Mouse (Mus musculus) intestine, embryonic 14.5 days (tissue): ENCODE measurements around the gene Dph3. TPM values are rescaled to one million over a fixed set of nuclear protein-coding genes. Genes with fewer than 3 reads are reported as not detected.
"Not testable (repeated sequence)": the region's sequence is repeated elsewhere in the genome, so short reads cannot be mapped to it uniquely, and the experiment has no call there.

ENCODE experiments used
- ATAC-seq: fragments of 200-750 bp; cut with Nextera tagmentation; replicated peaks from 2 replicates; pipeline ENCODE4 v1.8.0; 2017; ENCODE audit warnings: low read depth, moderate number of reproducible peaks, moderate TSS enrichment, moderate library complexity; ENCODE audit not compliant: low FRiP score, low TSS enrichment
- DNase-seq: peaks from one replicate; pipeline ENCODE4 v3.0.0-alpha.2; 2018; ENCODE audit warnings: low spot score
- H3K27ac ChIP-seq: fragments of 300-500 bp; sonication (generic); 2 replicates; pipeline ENCODE4 v1.5.1; 2014; ENCODE audit warnings: low read depth, mild to moderate bottlenecking, control low read depth
- H3K27me3 ChIP-seq: fragments of 300-500 bp; sonication (generic); replicated peaks from 2 replicates; pipeline ENCODE4 v1.6.1; 2014; ENCODE audit warnings: low read length, control low read depth; ENCODE audit not compliant: control insufficient read depth, insufficient read depth
- H3K36me3 ChIP-seq: fragments of 300-500 bp; sonication (generic); 2 replicates; pipeline ENCODE4 v1.6.1; 2014; ENCODE audit warnings: low read length, control low read depth; ENCODE audit not compliant: control insufficient read depth, insufficient read depth
- H3K4me1 ChIP-seq: fragments of 300-500 bp; sonication (generic); replicated peaks from 2 replicates; pipeline ENCODE4 v1.6.1; 2014; ENCODE audit warnings: low read length, control low read depth, mixed read lengths; ENCODE audit not compliant: control insufficient read depth, insufficient read depth
- H3K4me2 ChIP-seq: fragments of 300-500 bp; sonication (generic); 2 replicates; pipeline ENCODE4 v1.6.1; 2014; ENCODE audit warnings: low read length
- H3K4me3 ChIP-seq: fragments of 300-500 bp; sonication (generic); 2 replicates; pipeline ENCODE4 v1.5.1; 2014; ENCODE audit warnings: low read depth, low read length, control low read depth, mixed read lengths
- H3K9ac ChIP-seq: fragments of 300-500 bp; sonication (generic); 2 replicates; pipeline ENCODE4 v1.6.1; 2014; ENCODE audit warnings: mild to moderate bottlenecking, low read length
- H3K9me3 ChIP-seq: fragments of 300-500 bp; sonication (generic); 2 replicates; pipeline ENCODE4 v1.6.1; 2016; ENCODE audit warnings: low read length, control low read depth; ENCODE audit not compliant: control insufficient read depth
- WGBS: fragments of 180-500 bp; shearing (Covaris S2); extraction: QIAGEN DNeasy Blood & Tissue Kit; methylation state at CpG from one replicate; pipeline ENCODE4 v1.1.7; 2014; 5-methylcytosine and 5-hydroxymethylcytosine counted together
- polyA plus RNA-seq: library from polyadenylated mRNA; unstranded; fragments of >200 nt; fragmentation: Nextera tagmentation; extraction: Ambion mirVana; gene quantifications from 2 replicates; pipeline ENCODE4 v1.2.1, GENCODE M21; 2014

Gene Dph3
- polyA plus RNA-seq, 1 experiment from 2014 or later = 114 TPM

DNA sequence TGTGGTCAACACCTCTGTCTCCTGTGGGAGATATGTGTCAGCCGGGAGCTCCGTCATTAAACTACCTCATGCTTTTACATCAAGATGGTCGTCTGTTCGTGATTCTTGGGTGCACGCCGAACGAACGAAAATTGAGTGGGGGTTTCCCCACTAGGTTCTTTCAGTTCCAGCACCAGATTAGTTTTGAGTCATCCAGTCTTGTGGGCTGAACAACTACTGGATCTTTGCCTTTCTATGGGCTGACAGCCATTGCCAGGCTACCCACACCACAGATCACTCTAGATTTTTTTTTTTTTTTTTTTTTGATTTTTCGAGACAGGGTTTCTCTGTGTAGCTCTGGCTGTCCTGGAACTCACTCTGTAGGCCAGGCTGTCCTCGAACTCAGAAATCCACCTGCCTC lies 26.6 kb upstream of the Dph3 start:
- H3K9me3 ChIP-seq, H3K4me2 ChIP-seq, DNase-seq, H3K9ac ChIP-seq, ATAC-seq, H3K36me3 ChIP-seq, H3K27me3 ChIP-seq, H3K4me1 ChIP-seq, H3K4me3 ChIP-seq, H3K27ac ChIP-seq: not testable (repeated sequence)
- 95% methylated on average over 10 of the region's 10 CpGs for WGBS

DNA sequence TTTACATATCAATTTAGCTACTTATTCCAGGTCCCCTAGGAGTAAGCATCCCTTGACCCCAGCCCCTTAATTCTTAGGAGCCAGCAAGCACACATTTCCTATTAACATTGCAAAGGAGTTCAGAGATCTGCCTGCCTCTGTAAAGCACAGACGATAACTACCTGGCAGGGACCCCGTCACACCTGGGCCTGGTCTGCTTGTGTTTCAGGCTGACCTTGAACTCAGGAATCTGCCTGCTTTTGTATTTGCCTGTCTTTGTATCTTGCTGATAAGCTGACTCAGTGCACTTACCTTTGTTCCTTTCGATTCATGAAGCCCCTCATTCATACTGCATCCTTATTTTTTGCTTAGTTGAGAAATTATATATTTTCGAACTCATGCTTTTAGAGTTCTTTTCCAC lies 21.4 kb upstream of the Dph3 start:
- Histone ChIP-seq H3K9ac (no peak overlapping the region), H3K4me1 (no peaks in the 10 kb centered on the region), H3K4me3 (no peak overlapping the region), H3K4me2 (no peak overlapping the region), H3K36me3 (peaks cover 19% of the 10 kb centered on the region), H3K27ac (no peak overlapping the region), H3K27me3 (no peaks in the 10 kb centered on the region), H3K9me3 (no peaks in the 10 kb centered on the region)
- WGBS = 91% methylated on average over 4 of the region's 4 CpGs
- DNase-seq = no peak
- ATAC-seq = no peak

DNA sequence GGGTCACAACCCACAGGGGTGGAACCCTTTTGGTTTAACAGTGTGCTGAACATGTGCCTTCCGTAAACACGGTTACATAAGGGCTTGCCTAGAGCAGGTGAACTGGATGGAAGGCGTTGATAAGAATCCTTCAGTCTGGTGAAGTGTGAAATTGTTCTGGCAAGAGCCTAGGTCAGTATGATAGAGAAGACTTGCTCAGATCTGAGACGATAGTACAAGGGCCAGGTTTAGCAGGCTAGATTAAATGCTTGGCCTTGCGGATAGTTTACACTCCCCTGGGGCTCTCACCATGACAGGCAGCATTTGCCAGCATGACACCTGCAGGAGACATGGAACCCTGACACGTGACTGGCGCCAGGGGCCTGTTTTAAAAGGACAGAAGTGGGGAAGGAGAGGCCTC lies 20.1 kb upstream of the Dph3 start:
- Histone ChIP-seq H3K9me3 (no peaks in the 10 kb centered on the region), H3K9ac (no peak overlapping the region), H3K27ac (no peak overlapping the region), H3K4me1 (no peaks in the 10 kb centered on the region), H3K4me3 (no peak overlapping the region), H3K4me2 (no peak overlapping the region), H3K27me3 (no peaks in the 10 kb centered on the region), H3K36me3 (peaks cover 24% of the 10 kb centered on the region)
- 52% methylated on average over 7 of the region's 7 CpGs for WGBS
- no peak for DNase-seq
- no peak for ATAC-seq

DNA sequence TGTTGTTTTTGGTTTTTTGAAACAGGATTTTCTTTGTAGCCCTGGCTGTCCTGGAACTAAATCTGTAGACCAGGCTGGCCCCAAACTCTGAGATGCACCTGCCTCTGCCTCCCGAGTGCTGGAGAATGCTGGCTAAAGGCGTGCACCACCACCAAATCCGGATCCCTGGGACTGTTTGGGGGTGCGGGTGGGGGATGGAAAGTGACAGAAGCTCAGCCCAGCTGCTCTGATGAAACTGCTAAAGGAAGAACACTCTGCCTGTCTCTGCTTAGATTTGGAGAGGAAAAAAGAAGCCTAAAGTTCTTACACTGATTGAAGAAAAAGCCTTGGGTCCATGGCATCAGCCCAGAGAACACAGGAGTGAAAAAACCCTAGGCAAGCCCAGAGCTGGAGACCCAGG lies 18.0 kb upstream of the Dph3 start:
- Histone ChIP-seq H3K9ac (no peak overlapping the region), H3K36me3 (peaks cover 45% of the 10 kb centered on the region), H3K27ac (no peak overlapping the region), H3K27me3 (no peaks in the 10 kb centered on the region), H3K4me1 (no peaks in the 10 kb centered on the region), H3K4me2 (no peak overlapping the region), H3K9me3 (no peaks in the 10 kb centered on the region), H3K4me3 (no peak overlapping the region)
- no peak for DNase-seq
- WGBS = 89% methylated on average over 4 of the region's 4 CpGs
- no peak for ATAC-seq

DNA sequence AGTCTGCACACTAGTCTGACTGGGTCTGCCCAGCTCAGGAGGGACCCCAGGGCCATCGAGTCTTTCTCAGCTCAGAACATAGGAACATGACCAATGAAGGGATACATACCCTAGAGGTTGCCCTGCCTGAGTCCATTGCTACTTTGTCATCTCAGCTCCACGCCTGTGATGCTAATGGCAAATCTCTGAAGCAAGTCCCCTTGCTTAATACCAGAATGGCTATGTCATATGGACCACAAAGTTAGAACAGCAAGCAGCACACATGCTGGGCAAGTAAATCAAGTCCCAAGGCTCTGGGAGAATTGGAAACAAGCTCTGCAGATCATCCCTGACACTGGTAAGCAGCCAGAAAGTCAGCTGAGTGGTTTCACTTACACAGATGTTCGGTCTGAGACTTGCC lies 13.4 kb upstream of the Dph3 start:
- Histone ChIP-seq H3K36me3 (peaks cover 87% of the 10 kb centered on the region), H3K9me3 (no peaks in the 10 kb centered on the region), H3K4me2 (no peak overlapping the region), H3K4me1 (no peaks in the 10 kb centered on the region), H3K27ac (no peak overlapping the region), H3K27me3 (no peaks in the 10 kb centered on the region), H3K9ac (no peak overlapping the region), H3K4me3 (no peak overlapping the region)
- WGBS = 93% methylated on average over 3 of the region's 3 CpGs
- no peak for DNase-seq
- ATAC-seq = no peak

DNA sequence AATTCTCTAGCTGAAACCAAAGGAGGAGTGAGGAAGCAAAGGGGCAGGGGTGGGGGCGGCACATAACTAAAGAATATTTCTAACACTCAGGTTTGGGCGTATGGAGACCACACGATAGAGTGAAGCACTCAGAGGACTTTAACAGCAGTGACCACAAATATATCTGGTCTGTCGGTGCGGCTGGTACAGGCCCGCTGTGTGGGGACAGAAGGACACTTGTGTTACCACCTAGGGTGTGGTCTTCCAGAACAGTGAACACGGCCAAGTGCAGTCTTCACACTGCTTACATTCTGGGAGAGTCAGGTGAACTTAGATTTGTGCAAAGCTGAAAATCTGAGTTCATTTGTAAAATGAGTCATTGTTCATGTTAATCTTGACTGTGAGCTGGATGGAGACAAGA lies 12.2 kb upstream of the Dph3 start:
- Histone ChIP-seq H3K27ac (no peak overlapping the region), H3K4me1 (no peaks in the 10 kb centered on the region), H3K9ac (no peak overlapping the region), H3K4me2 (no peak overlapping the region), H3K36me3 (peaks cover 89% of the 10 kb centered on the region), H3K9me3 (no peaks in the 10 kb centered on the region), H3K27me3 (no peaks in the 10 kb centered on the region), H3K4me3 (no peak overlapping the region)
- WGBS = 95% methylated on average over 7 of the region's 7 CpGs
- ATAC-seq (no peak), DNase-seq (no peak)

DNA sequence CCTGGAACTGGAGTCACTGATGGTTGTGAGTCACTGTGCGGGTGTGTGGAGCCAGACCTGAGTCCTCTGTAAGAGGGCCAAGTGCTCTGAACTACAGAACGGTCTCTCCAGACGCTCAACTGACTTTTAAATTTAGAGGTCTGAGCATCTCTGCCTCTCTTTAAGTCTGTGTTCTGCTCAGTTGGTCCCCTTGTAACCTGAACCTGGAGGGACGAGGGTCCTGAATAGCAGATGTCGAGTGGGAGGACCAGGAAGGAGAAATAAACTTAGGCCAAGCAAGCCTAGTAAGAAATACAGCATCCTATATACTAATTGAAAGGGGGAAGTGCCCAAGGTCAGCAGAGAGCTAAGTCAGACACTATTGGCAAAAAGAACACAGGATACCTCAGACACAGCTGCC lies 11.2 kb upstream of the Dph3 start:
- peaks cover 85% of the 10 kb centered on the region for H3K36me3 ChIP-seq
- DNase-seq = no peak
- no peaks in the 10 kb centered on the region for H3K4me1 ChIP-seq
- no peak for ATAC-seq
- H3K4me2 ChIP-seq = no peak overlapping the region
- 81% methylated on average over 5 of the region's 5 CpGs for WGBS
- no peaks in the 10 kb centered on the region for H3K9me3 ChIP-seq
- no peak overlapping the region for H3K4me3 ChIP-seq
- no peaks in the 10 kb centered on the region for H3K27me3 ChIP-seq
- H3K9ac ChIP-seq = no peak overlapping the region
- H3K27ac ChIP-seq = no peak overlapping the region

DNA sequence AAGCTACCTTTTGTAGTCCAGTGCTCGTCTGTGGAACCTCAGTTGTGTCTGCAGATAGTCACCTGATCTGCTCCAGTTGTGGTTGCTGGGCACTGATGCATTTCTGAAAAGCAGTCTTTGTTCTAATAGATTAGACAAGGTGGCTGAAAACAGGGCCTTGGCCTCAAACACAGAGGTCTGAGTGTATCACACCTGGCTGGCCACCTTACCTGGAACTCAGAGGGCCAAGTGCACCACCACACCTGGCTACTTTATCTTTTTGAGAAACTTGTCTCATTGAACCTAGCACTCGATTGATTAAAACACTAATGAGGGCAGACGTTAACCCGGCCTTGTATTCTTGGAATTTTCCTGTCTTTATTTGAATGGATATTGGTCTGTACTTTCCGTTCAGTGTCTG lies 10.1 kb upstream of the Dph3 start:
- whole genome bisulfite sequencing = 86% methylated on average over 5 of the region's 5 CpGs
- Histone ChIP-seq H3K4me3 (no peak overlapping the region), H3K27ac (no peak overlapping the region), H3K27me3 (no peaks in the 10 kb centered on the region), H3K4me1 (no peaks in the 10 kb centered on the region), H3K36me3 (peaks cover 80% of the 10 kb centered on the region), H3K4me2 (no peak overlapping the region), H3K9me3 (no peaks in the 10 kb centered on the region), H3K9ac (no peak overlapping the region)
- no peak for DNase-seq
- no peak for ATAC-seq

DNA sequence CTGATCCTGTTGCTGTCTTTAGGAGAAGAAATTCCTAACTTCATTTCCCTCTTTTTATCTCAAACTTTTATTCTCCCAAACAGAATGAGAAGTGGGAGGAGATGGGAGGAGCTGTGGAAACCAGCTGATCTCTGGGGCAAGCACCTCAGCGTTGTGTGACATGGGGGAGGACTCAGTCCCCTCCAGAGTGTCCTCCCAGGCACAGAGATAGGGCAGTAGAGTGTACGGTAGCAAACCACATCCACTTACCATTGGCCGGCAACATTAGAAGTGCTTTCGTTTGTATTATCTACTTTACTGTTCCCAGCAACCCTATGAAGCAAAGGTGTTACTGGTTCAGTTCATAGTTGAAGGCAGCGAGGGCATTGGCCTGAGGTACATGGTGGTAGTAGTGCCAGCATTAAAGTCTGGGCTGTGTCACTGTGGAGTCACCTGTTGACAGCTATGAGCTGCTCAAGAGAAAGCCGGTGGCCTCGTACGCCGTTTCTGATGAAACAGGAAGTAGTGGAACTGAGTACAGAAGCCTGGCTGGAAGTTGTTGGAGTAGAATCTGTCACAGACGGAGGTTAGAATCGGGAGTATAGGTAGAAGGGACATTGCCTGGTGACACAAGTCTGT lies 8.1 kb upstream of the Dph3 start:
- Histone ChIP-seq H3K9ac (no peak overlapping the region), H3K27ac (no peak overlapping the region), H3K4me3 (no peak overlapping the region), H3K36me3 (peaks cover 60% of the 10 kb centered on the region), H3K9me3 (no peaks in the 10 kb centered on the region), H3K27me3 (no peaks in the 10 kb centered on the region), H3K4me1 (no peaks in the 10 kb centered on the region), H3K4me2 (no peak overlapping the region)
- DNase-seq (no peak), ATAC-seq (no peak)
- WGBS = 87% methylated on average over 11 of the region's 11 CpGs
